Mouse (Mus musculus) limb, embryonic 10.5 days (tissue): ENCODE results near the gene Synpr. TPM values are rescaled to one million over a fixed set of nuclear protein-coding genes. Genes with fewer than 3 reads are reported as not detected.

Source experiments
- DNase-seq: peaks from one replicate; pipeline ENCODE4 v3.0.0-alpha.2; 2017; ENCODE audit warnings: low spot score
- H3K27ac ChIP-seq: fragments of 300-500 bp; sonication (generic); 2 replicates; pipeline ENCODE4 v1.5.1; 2016; ENCODE audit warnings: mild to moderate bottlenecking
- H3K27me3 ChIP-seq: fragments of 300-500 bp; sonication (generic); 2 replicates; pipeline ENCODE4 v1.6.1; 2016; ENCODE audit warnings: low read depth, mild to moderate bottlenecking; ENCODE audit not compliant: poor library complexity, severe bottlenecking
- H3K36me3 ChIP-seq: fragments of 300-500 bp; sonication (generic); 2 replicates; pipeline ENCODE4 v1.6.1; 2016; ENCODE audit warnings: mild to moderate bottlenecking, moderate library complexity
- H3K4me1 ChIP-seq: fragments of 300-500 bp; sonication (generic); 2 replicates; pipeline ENCODE4 v1.6.1; 2016
- H3K4me3 ChIP-seq: fragments of 300-500 bp; sonication (generic); 2 replicates; pipeline ENCODE4 v1.5.1; 2016; ENCODE audit warnings: mild to moderate bottlenecking, moderate library complexity
- H3K9me3 ChIP-seq: fragments of 300-500 bp; sonication (generic); replicated peaks from 2 replicates; pipeline ENCODE4 v1.6.1; 2016; ENCODE audit warnings: mild to moderate bottlenecking
- WGBS: fragments of 180-500 bp; shearing (Covaris S2); methylation state at CpG from one replicate; pipeline ENCODE4 v1.1.7; 2016; 5-methylcytosine and 5-hydroxymethylcytosine counted together
- polyA plus RNA-seq: library from polyadenylated mRNA; unstranded; fragments of >200 nt; fragmentation: Nextera tagmentation; extraction: Ambion mirVana; gene quantifications from 2 replicates; pipeline ENCODE4 v1.2.1, GENCODE M21; 2016

The Synpr gene
- polyA plus RNA-seq, 1 experiment from 2014 or later = 1.7 TPM

DNA sequence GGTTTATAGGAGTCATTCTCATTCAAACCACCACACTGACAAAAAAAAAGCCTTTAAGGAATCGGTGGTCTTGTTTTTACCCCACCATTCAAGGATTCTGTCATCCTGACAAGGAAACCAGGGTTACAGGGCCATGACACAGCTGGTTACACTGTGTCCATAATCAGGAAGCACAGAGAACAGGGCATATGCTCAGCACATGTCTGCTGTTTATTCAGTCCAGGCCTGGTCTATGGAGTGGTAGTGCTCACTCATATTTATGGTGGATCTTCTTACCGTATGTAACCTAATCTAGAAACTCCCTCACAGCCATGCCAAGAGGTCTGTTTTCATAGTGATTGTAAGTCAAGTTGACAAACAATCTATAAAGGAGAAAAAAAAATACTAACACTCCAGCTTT is 293.5 kb downstream of the Synpr start:
- Histone ChIP-seq H3K9me3 (no peaks in the 10 kb centered on the region), H3K4me1 (no peaks in the 10 kb centered on the region), H3K27me3 (no peaks in the 10 kb centered on the region), H3K4me3 (no peak overlapping the region), H3K27ac (no peak overlapping the region), H3K36me3 (no peaks in the 10 kb centered on the region)
- WGBS = 78% methylated on average over 2 of the region's 2 CpGs
- no peak for DNase-seq

DNA sequence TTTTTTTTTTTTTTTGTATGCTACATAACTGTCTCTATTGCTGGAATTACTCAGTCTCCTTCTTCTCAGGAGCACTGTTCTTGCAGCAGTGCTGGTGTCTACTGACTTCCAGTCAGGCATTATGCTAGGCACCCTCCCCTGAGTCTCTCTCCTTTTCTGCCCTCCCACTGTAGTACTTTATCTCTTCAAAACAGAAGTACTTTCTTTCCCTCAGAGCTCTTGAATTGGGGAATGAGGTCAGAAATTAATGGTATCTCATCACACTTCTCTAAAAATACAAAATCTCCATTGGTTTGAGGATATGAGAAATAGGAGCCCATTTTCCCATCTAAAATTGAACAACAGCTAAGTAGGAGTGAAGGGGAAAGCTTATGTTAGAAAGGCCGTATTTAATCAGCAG is 294.2 kb downstream of the Synpr start:
- WGBS = 91% methylated on average over 1 of the region's 1 CpGs
- H3K9me3 ChIP-seq = no peaks in the 10 kb centered on the region
- no peak for DNase-seq
- H3K36me3 ChIP-seq = no peaks in the 10 kb centered on the region
- H3K4me1 ChIP-seq = no peaks in the 10 kb centered on the region
- no peaks in the 10 kb centered on the region for H3K27me3 ChIP-seq
- no peak overlapping the region for H3K4me3 ChIP-seq
- no peak overlapping the region for H3K27ac ChIP-seq

GRCm38 (mm10) chr14:13593321-13593940 is 308.9 kb downstream of the Synpr start:
- Histone ChIP-seq H3K9me3 (no peaks in the 10 kb centered on the region), H3K4me1 (no peaks in the 10 kb centered on the region), H3K27me3 (no peaks in the 10 kb centered on the region), H3K36me3 (no peaks in the 10 kb centered on the region), H3K4me3 (no peak overlapping the region), H3K27ac (no peak overlapping the region)
- no peak for DNase-seq
- 87% methylated on average over 2 of the region's 2 CpGs for WGBS

DNA sequence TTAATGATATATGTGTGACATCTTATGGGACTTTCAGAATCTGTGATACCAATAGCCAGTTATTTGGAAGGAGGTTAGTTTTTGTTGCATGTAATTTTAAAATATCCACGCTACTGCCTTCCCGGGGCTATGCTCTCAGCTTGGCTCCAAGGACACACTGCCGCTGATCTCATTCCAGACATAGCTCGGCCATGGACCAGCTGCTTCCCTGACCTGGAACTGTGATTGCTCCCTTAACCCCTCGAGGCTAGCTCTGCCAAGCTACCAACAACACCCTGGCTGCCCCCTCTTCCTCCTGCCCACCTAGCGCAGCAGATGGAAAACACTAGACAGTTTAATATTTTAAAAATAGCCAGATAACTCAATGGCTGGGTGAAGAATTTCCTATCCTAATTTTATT is 311.7 kb downstream of the Synpr start:
- 84% methylated on average over 6 of the region's 6 CpGs for WGBS
- no peaks in the 10 kb centered on the region for H3K4me1 ChIP-seq
- no peak overlapping the region for H3K27ac ChIP-seq
- no peaks in the 10 kb centered on the region for H3K27me3 ChIP-seq
- no peaks in the 10 kb centered on the region for H3K36me3 ChIP-seq
- no peak for DNase-seq
- no peaks in the 10 kb centered on the region for H3K9me3 ChIP-seq
- no peak overlapping the region for H3K4me3 ChIP-seq

- no peak for DNase-seq
- H3K27ac ChIP-seq = no peak overlapping the region
- WGBS = 90% methylated on average over 2 of the region's 2 CpGs
- no peaks in the 10 kb centered on the region for H3K9me3 ChIP-seq
- H3K36me3 ChIP-seq = no peaks in the 10 kb centered on the region
- H3K4me3 ChIP-seq = no peak overlapping the region
- H3K4me1 ChIP-seq = no peaks in the 10 kb centered on the region
- no peaks in the 10 kb centered on the region for H3K27me3 ChIP-seq
Observed at GRCm38 (mm10) chr14:13597204-13597603, 312.6 kb downstream of the Synpr start.

GRCm38 (mm10) chr14:13620531-13620930 is 336.0 kb downstream of the Synpr start:
- peak; percentile 65 for DNase-seq
- H3K4me1 ChIP-seq = peaks cover 9% of the 10 kb centered on the region
- H3K36me3 ChIP-seq = no peaks in the 10 kb centered on the region
- no peaks in the 10 kb centered on the region for H3K9me3 ChIP-seq
- H3K4me3 ChIP-seq = no peak overlapping the region
- no peaks in the 10 kb centered on the region for H3K27me3 ChIP-seq
- peak overlapping the region; percentile 46; the same call in 1 of the 2 replicates for H3K27ac ChIP-seq
- WGBS = 8% methylated on average over 2 of the region's 2 CpGs

- WGBS = 97% methylated on average over 1 of the region's 1 CpGs
- H3K9me3 ChIP-seq = no peaks in the 10 kb centered on the region
- H3K4me1 ChIP-seq = peaks cover 22% of the 10 kb centered on the region
- no peaks in the 10 kb centered on the region for H3K27me3 ChIP-seq
- H3K36me3 ChIP-seq = no peaks in the 10 kb centered on the region
- no peak overlapping the region for H3K27ac ChIP-seq
- DNase-seq = no peak
- no peak overlapping the region for H3K4me3 ChIP-seq
Observed at GRCm38 (mm10) chr14:13649865-13650264, 365.3 kb downstream of the Synpr start.

GRCm38 (mm10) chr14:13651039-13651438 is 366.5 kb downstream of the Synpr start:
- H3K4me1 ChIP-seq = peaks cover 22% of the 10 kb centered on the region
- H3K27ac ChIP-seq = peak overlapping the region; percentile 62
- H3K9me3 ChIP-seq = no peaks in the 10 kb centered on the region
- DNase-seq = peak; percentile 42
- no peaks in the 10 kb centered on the region for H3K36me3 ChIP-seq
- WGBS = 22% methylated on average over 1 of the region's 1 CpGs
- H3K4me3 ChIP-seq = no peak overlapping the region
- no peaks in the 10 kb centered on the region for H3K27me3 ChIP-seq

DNA sequence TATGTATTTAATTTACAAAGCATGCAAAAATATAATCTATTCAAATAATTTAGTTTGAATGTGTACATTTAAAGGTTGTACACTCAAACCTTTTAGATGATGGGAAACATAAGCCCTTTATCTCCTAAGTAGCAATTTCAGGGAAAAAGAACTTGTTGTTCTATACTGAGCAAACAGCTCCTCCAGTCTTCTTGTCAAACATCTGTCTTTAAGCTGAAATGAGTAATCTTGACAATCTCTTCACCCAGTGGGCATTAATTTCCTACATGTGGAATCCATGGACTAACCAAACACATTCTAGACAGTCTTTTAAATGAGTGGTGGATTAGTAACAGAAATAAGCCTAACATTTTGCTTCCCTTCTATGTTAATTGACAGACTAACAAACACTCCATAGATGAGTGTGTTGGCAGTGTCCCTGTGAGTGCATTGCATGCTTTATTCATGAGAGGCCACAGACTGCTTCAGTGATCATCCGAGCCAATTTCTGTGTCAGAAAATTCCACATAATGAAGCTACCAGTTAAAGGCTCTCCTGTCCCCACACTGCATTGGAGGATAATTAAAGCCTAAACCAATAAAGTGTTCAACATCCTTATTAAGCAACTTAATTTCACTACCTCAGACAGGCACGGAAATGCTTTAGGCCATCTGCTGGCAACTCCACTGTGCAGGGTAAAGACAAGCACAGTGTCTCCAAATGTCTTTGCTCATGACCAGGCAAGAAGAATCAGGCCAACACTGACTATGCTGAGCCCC is 367.1 kb downstream of the Synpr start:
- WGBS = 48% methylated on average over 2 of the region's 2 CpGs
- no peak overlapping the region for H3K4me3 ChIP-seq
- peaks cover 22% of the 10 kb centered on the region for H3K4me1 ChIP-seq
- H3K36me3 ChIP-seq = no peaks in the 10 kb centered on the region
- 0 out of 2 replicates have a peak overlapping the region, but pooled peaks have one; percentile 16 for H3K27ac ChIP-seq
- H3K9me3 ChIP-seq = no peaks in the 10 kb centered on the region
- DNase-seq = no peak
- no peaks in the 10 kb centered on the region for H3K27me3 ChIP-seq
